Mouse (Mus musculus): ENCODE data around the gene Pxdc1. TPM values are rescaled to one million over a fixed set of nuclear protein-coding genes. Genes with fewer than 3 reads are reported as not detected.

Gene Pxdc1
- polyA plus RNA-seq, 1 experiment from 2014 or later, result 10.4 TPM

Other genes with a start within 250 kb of the Pxdc1 start
- gene Fam50b, start 81.4 kb upstream of the Pxdc1 start, polyA plus RNA-seq (2014; fragmentation: Nextera tagmentation; extraction: Ambion mirVana), result not detected in 2 replicates
- gene Prpf4b, start 221.8 kb upstream of the Pxdc1 start, polyA plus RNA-seq (2014; fragmentation: Nextera tagmentation; extraction: Ambion mirVana), result 65.1 and 71.7 TPM in 2 replicates

Measured in hindbrain, embryonic 14.5 days (tissue).